In genomic region chr14:45135961-45136360, GRCm38 (mm10) we compare ENCODE assay signal across 21 mouse cellular contexts.
"Had no signal": no experiment of that assay in that cellular context is flagged by ENCODE, and none has a peak within 500 bp of the region (broad histone marks: within the 10 kb centered on the region; RNA-seq: fewer than 3 reads in every experiment).

No protein-coding gene starts in this region.

- H3K9me3 ChIP-seq: embryonic facial prominence, embryonic 10.5 days; embryonic facial prominence, embryonic 12.5 days; embryonic facial prominence, embryonic 13.5 days; embryonic facial prominence, embryonic 15.5 days; forebrain, embryonic 12.5 days; forebrain, embryonic 13.5 days; forebrain, embryonic 15.5 days had no signal

- H3K36me3 ChIP-seq: embryonic facial prominence, embryonic 12.5 days; embryonic facial prominence, embryonic 15.5 days had no signal

- H3K27me3 ChIP-seq: embryonic facial prominence, embryonic 12.5 days; embryonic facial prominence, embryonic 13.5 days; embryonic facial prominence, embryonic 15.5 days; forebrain, embryonic 12.5 days; forebrain, embryonic 13.5 days; forebrain, embryonic 15.5 days had no signal

- H3K4me1 ChIP-seq: embryonic facial prominence, embryonic 10.5 days; embryonic facial prominence, embryonic 12.5 days; forebrain, embryonic 12.5 days had no signal

- H3K9ac ChIP-seq: embryonic facial prominence, embryonic 12.5 days; embryonic facial prominence, embryonic 13.5 days; embryonic facial prominence, embryonic 15.5 days; forebrain, embryonic 12.5 days; forebrain, embryonic 13.5 days; forebrain, embryonic 15.5 days; forebrain, postnatal 0 days had no signal

- H3K27ac ChIP-seq: embryonic facial prominence, embryonic 10.5 days; embryonic facial prominence, embryonic 12.5 days; embryonic facial prominence, embryonic 13.5 days; embryonic facial prominence, embryonic 15.5 days; forebrain, embryonic 12.5 days; forebrain, embryonic 13.5 days; forebrain, embryonic 15.5 days; gastrocnemius, adult 2 months; heart, adult 2 months had no signal

- H3K4me2 ChIP-seq: embryonic facial prominence, embryonic 12.5 days; embryonic facial prominence, embryonic 13.5 days; embryonic facial prominence, embryonic 15.5 days; forebrain, embryonic 12.5 days; forebrain, embryonic 13.5 days; forebrain, embryonic 15.5 days had no signal

- ATAC-seq: forebrain, embryonic 13.5 days; forebrain, embryonic 14.5 days; forebrain, embryonic 16.5 days; forebrain, postnatal 0 days had no signal

- DNase-seq: cerebellum, adult 8-10 months; cerebellum, adult 9-10 months; cerebellum, adult 9-11 months; forebrain, postnatal 0 days; gastrocnemius, adult 2 months; gastrocnemius, postnatal 10 days; gastrocnemius, postnatal 14 days; gastrocnemius, postnatal 25 days; gastrocnemius, postnatal 36 days; heart, adult 11 months; heart, adult 2 months had no signal

- H3K4me3 ChIP-seq: embryonic facial prominence, embryonic 10.5 days; embryonic facial prominence, embryonic 12.5 days; embryonic facial prominence, embryonic 13.5 days; embryonic facial prominence, embryonic 15.5 days; erythroblast, embryonic 14.5 days; forebrain, embryonic 12.5 days; forebrain, embryonic 13.5 days; forebrain, embryonic 15.5 days; gastrocnemius, adult 2 months; heart, adult 2 months had no signal
